Mouse (Mus musculus): Measurements from ENCODE around the gene Prss45.

DNA sequence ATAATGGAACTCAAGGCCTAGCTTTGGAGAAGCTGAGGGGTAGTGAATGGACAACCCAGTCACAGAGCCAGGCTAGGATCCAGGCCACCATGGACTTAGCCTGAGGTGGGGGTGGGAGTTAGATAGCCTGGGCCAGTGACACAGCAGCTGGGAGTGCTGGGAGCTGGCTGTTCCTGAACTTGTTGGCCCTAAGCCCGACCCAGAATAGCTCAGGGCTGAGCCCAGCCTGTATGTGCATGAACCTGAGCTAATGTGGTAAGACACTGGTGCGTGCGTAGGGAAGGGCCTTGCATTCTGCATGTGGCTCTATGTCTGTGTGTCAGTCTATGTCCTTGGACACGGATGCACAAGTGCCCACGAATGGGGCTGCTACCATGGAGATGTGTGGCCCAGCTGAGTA is 43.5 kb downstream of the Prss45 start:
- TF ChIP-seq POLR2A (IDR thresholded peaks at IDR 0.05; ENCODE audit: insufficient read depth, low read depth, low read length) (peak; percentile 59), CTCF (IDR thresholded peaks at IDR 0.05) (no peak)

All from heart, adult 2 months (tissue).